Mouse (Mus musculus) forebrain, embryonic 14.5 days (tissue): ENCODE measurements at regions not wholly inside any gene's neighbourhood (a gene's known extent, or its start where the extent isn't known, plus 50 kb on each side); places are given as distances from the start of the nearest gene placed in this dataset.

Experiments
- ATAC-seq: fragments of 200-750 bp; cut with Nextera tagmentation; 2 replicates; pipeline ENCODE4 v1.8.0; 2017; ENCODE audit warnings: mild to moderate bottlenecking, moderate library complexity
- DNase-seq: peaks from one replicate; pipeline ENCODE4 v3.0.0-alpha.2; 2015; ENCODE audit warnings: low spot score
- H3K27ac ChIP-seq: fragments of 300-500 bp; sonication (generic); 2 replicates; pipeline ENCODE4 v1.5.1; 2014; ENCODE audit warnings: low read depth, mild to moderate bottlenecking, control low read depth, low read length, moderate library complexity
- H3K27me3 ChIP-seq: fragments of 300-500 bp; sonication (generic); replicated peaks from 2 replicates; pipeline ENCODE4 v1.6.1; 2014; ENCODE audit warnings: low read length, control low read depth, mixed read lengths; ENCODE audit not compliant: control insufficient read depth, insufficient read depth
- H3K36me3 ChIP-seq: fragments of 300-500 bp; sonication (generic); 2 replicates; pipeline ENCODE4 v1.6.1; 2014; ENCODE audit warnings: low read length, control low read depth; ENCODE audit not compliant: control insufficient read depth, insufficient read depth
- H3K4me1 ChIP-seq: fragments of 300-500 bp; sonication (generic); 2 replicates; pipeline ENCODE4 v1.6.1; 2014; ENCODE audit warnings: antibody characterized with exemption, low read length, control low read depth; ENCODE audit not compliant: control insufficient read depth, insufficient read depth
- H3K4me2 ChIP-seq: fragments of 300-500 bp; sonication (generic); 2 replicates; pipeline ENCODE4 v1.6.1; 2014; ENCODE audit warnings: mild to moderate bottlenecking, control low read depth, low read length
- H3K4me3 ChIP-seq: fragments of 300-500 bp; sonication (generic); 2 replicates; pipeline ENCODE4 v1.5.1; 2014; ENCODE audit warnings: low read depth, low read length, control low read depth
- H3K9ac ChIP-seq: fragments of 300-500 bp; sonication (generic); 2 replicates; pipeline ENCODE4 v1.6.1; 2014; ENCODE audit warnings: mild to moderate bottlenecking, low read length, control low read depth, moderate library complexity
- H3K9me3 ChIP-seq: fragments of 300-500 bp; sonication (generic); replicated peaks from 2 replicates; pipeline ENCODE4 v1.6.1; 2016; ENCODE audit warnings: low read length, control low read depth, mixed read lengths; ENCODE audit not compliant: control insufficient read depth
- WGBS: fragments of 180-500 bp; shearing (Covaris S2); extraction: QIAGEN DNeasy Blood & Tissue Kit; methylation state at CpG from one replicate; pipeline ENCODE4 v1.1.7; 2014; 5-methylcytosine and 5-hydroxymethylcytosine counted together

DNA sequence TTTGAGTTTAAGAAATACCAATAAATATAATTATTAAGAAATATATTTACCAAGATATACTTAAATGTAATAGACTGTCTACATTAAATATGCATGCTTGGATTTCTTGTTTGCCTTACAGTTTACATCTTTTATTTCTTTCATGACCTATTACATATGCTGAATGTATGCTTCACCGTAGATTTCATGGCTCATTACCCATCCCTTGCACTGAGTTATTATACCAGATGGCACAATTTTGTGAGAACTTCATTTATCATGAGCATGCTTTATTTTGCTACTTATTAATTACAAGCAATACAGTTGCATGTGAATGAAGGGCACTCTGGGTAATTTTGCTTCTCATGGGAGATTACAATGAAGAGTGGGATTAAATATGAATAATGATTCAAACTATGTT, 856.0 kb upstream of the Nectin3 start:
- Histone ChIP-seq H3K4me1 (no peaks in the 10 kb centered on the region), H3K36me3 (no peaks in the 10 kb centered on the region), H3K27me3 (no peaks in the 10 kb centered on the region), H3K9me3 (no peaks in the 10 kb centered on the region), H3K4me2 (no peak overlapping the region), H3K27ac (no peak overlapping the region), H3K9ac (no peak overlapping the region), H3K4me3 (no peak overlapping the region)
- WGBS: 53% methylated on average over 1 of the region's 1 CpGs
- ATAC-seq (no peak), DNase-seq (peak; percentile 6)

DNA sequence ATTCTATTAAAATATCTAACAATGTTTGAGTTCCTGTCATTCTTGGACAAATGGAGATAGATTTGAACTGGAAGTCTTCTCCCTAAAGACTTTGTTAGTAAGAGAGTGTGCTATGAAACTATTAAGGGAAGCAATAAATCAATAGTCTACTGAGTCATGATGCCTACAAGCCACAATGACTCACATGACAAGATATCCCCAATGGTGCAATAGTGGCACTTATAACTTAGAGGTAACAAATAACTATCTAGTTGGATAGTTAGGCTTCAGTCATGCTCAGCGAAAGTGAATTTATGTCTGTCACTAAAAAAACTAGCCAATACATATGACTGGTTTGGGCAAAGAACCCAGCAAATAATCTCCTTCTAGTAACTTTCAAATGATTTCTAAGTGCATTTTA, 889.1 kb upstream of the Dppa4 start:
- Histone ChIP-seq H3K27ac (no peak overlapping the region), H3K9me3 (no peaks in the 10 kb centered on the region), H3K4me3 (no peak overlapping the region), H3K9ac (no peak overlapping the region), H3K4me1 (no peaks in the 10 kb centered on the region), H3K4me2 (no peak overlapping the region), H3K27me3 (no peaks in the 10 kb centered on the region), H3K36me3 (no peaks in the 10 kb centered on the region)
- DNase-seq (no peak), ATAC-seq (no peak)
- 94% methylated on average over 1 of the region's 1 CpGs for WGBS

DNA sequence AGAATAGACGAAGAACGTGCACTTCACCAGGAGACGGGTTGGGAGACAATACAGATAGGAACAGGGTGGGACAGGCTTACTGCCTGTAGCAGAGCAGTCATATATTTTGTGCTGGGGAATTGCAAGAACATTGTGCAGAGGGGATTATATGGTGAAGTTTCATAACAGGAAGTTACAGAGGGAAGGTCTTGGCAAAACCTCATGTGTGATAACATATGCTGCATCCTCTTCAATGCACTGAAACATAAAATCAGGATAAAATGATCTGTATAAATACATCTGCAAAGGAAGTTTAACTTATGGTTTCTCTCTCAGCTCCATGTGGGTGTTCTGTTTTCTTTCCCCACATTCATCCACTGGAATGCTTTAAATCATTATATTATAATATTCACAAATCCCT, 876.5 kb upstream of the Dppa4 start:
- no peak overlapping the region for H3K27ac ChIP-seq
- H3K4me2 ChIP-seq: no peak overlapping the region
- H3K9me3 ChIP-seq: no peaks in the 10 kb centered on the region
- peak; percentile 3 for DNase-seq
- H3K9ac ChIP-seq: no peak overlapping the region
- no peaks in the 10 kb centered on the region for H3K4me1 ChIP-seq
- ATAC-seq: no peak
- WGBS: 83% methylated on average over 3 of the region's 3 CpGs
- H3K4me3 ChIP-seq: no peak overlapping the region
- H3K36me3 ChIP-seq: no peaks in the 10 kb centered on the region
- H3K27me3 ChIP-seq: no peaks in the 10 kb centered on the region

DNA sequence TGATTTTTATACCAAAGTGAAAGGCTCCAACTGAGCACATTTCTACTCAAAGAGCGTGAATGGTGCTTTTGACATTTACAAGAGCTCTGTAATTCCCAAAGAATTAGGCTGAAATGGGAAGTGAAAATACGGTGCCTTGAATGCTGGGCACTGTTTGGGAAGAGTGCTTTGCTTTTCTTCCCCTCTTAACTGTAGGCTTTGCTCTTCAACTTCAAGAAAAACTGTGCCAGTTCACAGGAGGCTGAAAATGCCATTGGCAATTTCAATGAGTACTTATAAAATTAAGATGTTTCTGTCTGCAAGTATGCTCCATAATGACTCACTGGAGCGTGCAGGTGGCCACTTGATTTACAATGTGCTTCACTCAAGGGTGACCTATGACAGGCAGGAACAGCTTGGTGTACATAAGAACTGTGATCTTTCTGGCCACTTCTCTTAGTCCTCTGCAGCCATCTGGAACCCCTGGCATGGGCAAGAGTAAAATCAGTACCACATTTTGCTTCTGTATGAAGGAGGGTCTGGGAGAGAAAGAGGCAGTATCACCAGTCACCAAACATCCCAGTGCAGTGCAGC, 864.8 kb upstream of the Dppa4 start:
- ATAC-seq (peak; percentile 65), DNase-seq (peak; percentile 43)
- no peaks in the 10 kb centered on the region for H3K27me3 ChIP-seq
- no peak overlapping the region for H3K27ac ChIP-seq
- H3K9me3 ChIP-seq: no peaks in the 10 kb centered on the region
- H3K4me3 ChIP-seq: no peak overlapping the region
- no peak overlapping the region for H3K4me2 ChIP-seq
- no peaks in the 10 kb centered on the region for H3K36me3 ChIP-seq
- H3K9ac ChIP-seq: no peak overlapping the region
- 0 out of 2 replicates have a peak, but pooled peaks cover 3% of the 10 kb centered on the region for H3K4me1 ChIP-seq
- 35% methylated on average over 3 of the region's 3 CpGs for WGBS

DNA sequence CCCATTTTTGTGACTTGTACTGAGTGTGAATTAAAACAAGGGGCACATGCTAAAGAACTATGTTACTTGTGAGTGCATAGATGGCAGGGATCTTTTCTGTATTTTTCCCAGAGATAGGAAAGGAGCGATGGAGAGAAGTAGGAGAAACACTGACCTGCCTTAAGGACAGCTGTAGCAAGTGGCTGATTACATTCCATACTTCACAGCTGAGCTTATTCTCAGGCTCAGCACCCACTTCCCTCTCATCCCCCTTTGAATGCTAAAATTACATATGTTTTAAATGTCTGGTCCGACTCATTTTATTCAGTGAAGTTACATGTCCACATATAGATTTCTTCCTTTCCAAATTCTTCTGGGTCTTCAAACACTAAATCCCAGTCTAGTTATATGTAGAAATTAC, 838.5 kb upstream of the Dppa4 start:
- Histone ChIP-seq H3K4me3 (no peak overlapping the region), H3K36me3 (no peaks in the 10 kb centered on the region), H3K27ac (no peak overlapping the region), H3K9me3 (no peaks in the 10 kb centered on the region), H3K9ac (no peak overlapping the region), H3K27me3 (no peaks in the 10 kb centered on the region), H3K4me1 (no peaks in the 10 kb centered on the region), H3K4me2 (no peak overlapping the region)
- ATAC-seq: no peak
- 94% methylated on average over 2 of the region's 2 CpGs for WGBS
- DNase-seq: no peak

DNA sequence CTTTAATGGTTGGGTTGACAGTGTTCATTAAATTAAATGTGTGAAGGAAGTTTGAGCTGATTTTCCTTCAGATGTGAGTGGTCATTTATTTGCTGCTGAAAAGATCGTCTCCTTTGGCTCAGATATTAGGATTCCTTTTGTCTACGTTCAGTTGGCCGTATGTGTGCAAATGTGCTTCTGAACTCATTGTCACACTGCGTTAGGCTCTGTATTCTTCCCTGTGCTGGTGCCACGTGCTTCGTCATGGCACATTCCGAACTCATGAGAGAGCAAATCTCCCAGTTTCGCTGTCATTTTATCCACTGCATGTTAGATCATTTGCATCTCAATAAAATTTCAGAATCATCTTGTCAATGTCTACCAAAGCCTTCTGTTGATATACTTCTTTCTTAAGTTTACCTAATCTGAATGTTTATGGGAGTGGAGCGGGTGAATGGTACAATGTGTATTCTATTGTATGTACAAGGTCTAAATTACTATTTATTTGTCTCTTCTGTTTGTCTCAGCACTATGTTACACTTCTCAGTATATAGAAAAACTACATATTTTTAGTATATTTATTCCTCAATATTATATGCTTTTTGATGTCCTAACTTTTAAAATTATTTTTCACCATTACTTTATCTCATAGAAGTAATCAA, 808.0 kb upstream of the Dppa4 start:
- no peak overlapping the region for H3K4me2 ChIP-seq
- ATAC-seq (peak; percentile 52), DNase-seq (peak; percentile 4)
- no peaks in the 10 kb centered on the region for H3K36me3 ChIP-seq
- H3K27me3 ChIP-seq: no peaks in the 10 kb centered on the region
- H3K9me3 ChIP-seq: no peaks in the 10 kb centered on the region
- no peak overlapping the region for H3K4me3 ChIP-seq
- WGBS: 28% methylated on average over 9 of the region's 9 CpGs
- H3K9ac ChIP-seq: no peak overlapping the region
- no peak overlapping the region for H3K27ac ChIP-seq
- H3K4me1 ChIP-seq: no peaks in the 10 kb centered on the region

DNA sequence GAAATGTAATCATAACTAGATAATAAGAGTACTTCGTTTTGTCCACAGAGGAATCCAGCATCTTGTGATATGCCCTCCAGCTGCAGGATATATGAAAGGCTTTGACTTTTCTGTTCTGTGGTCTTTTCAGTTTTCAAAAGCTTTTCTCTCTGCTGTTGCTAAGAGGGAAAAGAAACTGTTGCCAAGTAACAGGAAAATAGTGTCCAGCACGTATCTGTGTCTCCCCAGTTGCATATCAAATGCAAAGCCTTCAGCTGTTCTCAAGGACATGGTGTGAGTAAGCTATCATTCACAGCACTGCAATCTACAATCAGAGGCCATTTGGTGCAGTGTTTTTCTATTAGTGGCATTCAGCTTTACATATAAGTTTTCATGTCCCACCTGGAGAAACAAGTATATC, 801.5 kb upstream of the Dppa4 start:
- no peak overlapping the region for H3K9ac ChIP-seq
- H3K4me2 ChIP-seq: no peak overlapping the region
- DNase-seq (peak; percentile 39), ATAC-seq (no peak; the same call in 1 of the 2 replicates)
- 39% methylated on average over 2 of the region's 2 CpGs for WGBS
- H3K36me3 ChIP-seq: no peaks in the 10 kb centered on the region
- H3K27ac ChIP-seq: no peak overlapping the region
- H3K4me1 ChIP-seq: no peaks in the 10 kb centered on the region
- H3K27me3 ChIP-seq: no peaks in the 10 kb centered on the region
- no peak overlapping the region for H3K4me3 ChIP-seq
- no peaks in the 10 kb centered on the region for H3K9me3 ChIP-seq

DNA sequence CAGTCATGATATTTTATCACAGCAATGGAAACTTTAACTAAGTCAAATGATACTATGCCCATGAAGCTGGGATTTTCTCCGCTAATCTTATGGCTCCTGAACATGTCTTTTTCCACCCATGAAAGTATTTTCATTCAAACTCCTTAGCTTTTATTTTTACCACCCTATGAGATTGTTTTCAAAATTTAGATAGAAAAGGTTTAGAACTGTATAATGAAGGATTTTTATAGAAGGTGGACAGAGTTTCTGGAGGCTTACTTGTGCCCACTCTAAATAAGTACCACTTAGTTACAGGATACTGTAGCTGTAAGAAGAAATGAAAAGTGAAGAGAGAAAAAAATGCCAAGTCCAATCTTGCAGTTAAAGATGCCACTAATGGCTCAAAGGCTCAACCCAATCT, 795.0 kb upstream of the Dppa4 start:
- Histone ChIP-seq H3K36me3 (no peaks in the 10 kb centered on the region), H3K4me3 (no peak overlapping the region), H3K4me2 (no peak overlapping the region), H3K9me3 (no peaks in the 10 kb centered on the region), H3K9ac (no peak overlapping the region), H3K27me3 (no peaks in the 10 kb centered on the region), H3K27ac (no peak overlapping the region), H3K4me1 (no peaks in the 10 kb centered on the region)
- ATAC-seq (no peak), DNase-seq (no peak)
- WGBS: 100% methylated on average over 1 of the region's 1 CpGs

DNA sequence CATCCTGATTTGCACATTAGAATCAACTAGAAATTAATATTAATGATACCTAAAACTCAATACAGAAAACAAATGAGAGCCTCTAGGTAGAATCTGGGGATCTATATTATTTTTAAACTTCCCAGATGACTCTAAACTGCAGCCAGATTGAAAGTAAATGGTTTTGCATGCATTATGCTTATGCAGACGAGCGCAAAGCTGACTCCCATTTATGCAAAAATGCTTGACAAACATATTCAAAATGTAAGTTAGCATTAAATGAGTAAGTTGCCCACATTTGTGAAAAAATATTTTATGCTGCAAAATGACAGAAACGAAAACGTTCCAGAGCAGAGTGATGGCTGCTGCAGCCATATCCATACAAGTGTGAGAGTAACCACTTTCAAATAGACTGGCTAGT, 757.7 kb upstream of the Dppa4 start:
- Histone ChIP-seq H3K9ac (no peak overlapping the region), H3K36me3 (no peaks in the 10 kb centered on the region), H3K9me3 (no peaks in the 10 kb centered on the region), H3K27me3 (no peaks in the 10 kb centered on the region), H3K4me1 (no peaks in the 10 kb centered on the region), H3K4me3 (no peak overlapping the region), H3K4me2 (no peak overlapping the region), H3K27ac (no peak overlapping the region)
- DNase-seq (no peak), ATAC-seq (no peak)
- 85% methylated on average over 4 of the region's 4 CpGs for WGBS
